Mouse (Mus musculus): ENCODE measurements around the gene Ache. TPM values are rescaled to one million over a fixed set of nuclear protein-coding genes. Genes with fewer than 3 reads are reported as not detected.

The Ache gene
- total RNA-seq (2014; rRNA removed) (0.28 and 0.34 TPM in 2 replicates), polyA plus RNA-seq (2012; rRNA removed) (0.36 and 0.55 TPM in 2 replicates)

DNA sequence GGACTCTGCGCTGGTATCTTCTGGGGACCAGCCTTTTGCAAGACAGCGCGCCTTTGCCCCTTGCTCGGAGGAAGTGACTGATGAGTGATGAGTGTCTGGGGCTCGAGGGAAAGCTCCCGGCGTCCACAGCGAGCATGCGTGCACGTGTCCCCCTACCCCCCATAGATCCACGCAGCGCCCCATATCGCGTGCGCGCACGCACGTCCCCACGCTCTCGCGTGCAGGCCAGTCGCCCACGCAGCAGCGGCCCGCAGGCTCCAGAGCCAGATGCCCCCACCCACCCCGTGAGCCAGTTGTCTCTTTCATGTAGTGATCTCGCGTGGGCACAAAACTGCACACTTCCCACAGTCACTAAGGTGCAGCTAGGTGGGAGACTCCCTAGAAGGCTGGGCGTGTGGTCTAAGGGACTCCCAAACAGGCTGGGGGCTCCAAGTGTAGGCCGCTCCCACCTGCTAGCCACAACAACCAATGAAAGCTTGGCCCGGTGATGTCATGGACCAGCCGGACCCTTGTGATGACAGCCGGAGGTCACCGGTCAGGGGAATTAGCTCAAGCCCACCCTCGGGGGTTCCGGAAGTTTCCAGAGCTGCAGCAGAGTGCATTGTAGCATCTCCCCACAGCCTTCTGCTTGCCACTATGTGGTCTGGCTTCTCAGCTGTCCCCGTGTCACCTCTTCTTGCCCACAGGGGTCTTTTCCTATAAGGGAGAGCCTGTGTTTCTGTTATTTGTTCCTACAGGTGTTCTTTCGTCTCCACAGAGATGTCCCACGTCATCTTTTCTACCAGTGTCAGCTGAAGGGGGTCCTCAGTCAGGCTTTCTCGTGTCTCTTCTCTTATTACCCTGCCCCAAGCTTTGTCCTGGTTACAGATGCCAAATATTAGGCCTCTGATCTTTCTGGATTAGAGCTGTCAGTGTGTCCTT lies at the start of gene Ache:
Gene Ache, plus strand, starts transcription at position 488 of the 921 bp plus-strand sequence.
- Histone ChIP-seq H3K79me2 (ENCODE audit: control insufficient read depth, insufficient read depth, low read length) (no peaks in the 10 kb centered on the region), H3K9ac (ENCODE audit: low read depth, low read length) (peak within 1 kb of the TSS; percentile 18; the same call in 1 of the 2 replicates), H3K4me1 (ENCODE audit: control insufficient read depth, insufficient read depth, low read length) (0 out of 2 replicates have a peak, but pooled peaks cover 3% of the 10 kb centered on the region), H3K27me3 (ENCODE audit: control insufficient read depth, insufficient read depth, low read length) (peaks cover 10% of the 10 kb centered on the region; the same call in 1 of the 2 replicates), H3K27ac (replicated peaks; ENCODE audit: insufficient read depth, low read depth, low read length) (no peak within 1 kb of the TSS), H3K4me3 (ENCODE audit: insufficient read depth, low read depth, low read length) (peak within 1 kb of the TSS; percentile 38; the same call in 1 of the 2 replicates), H3K36me3 (ENCODE audit: control insufficient read depth, insufficient read depth, low read length) (no peaks in the 10 kb centered on the region)
- DNase-seq (ENCODE audit: extremely low read depth, low read depth, low spot score) = no peak
- WGBS = 6% methylated on average over 40 of the region's 40 CpGs
- TF ChIP-seq CTCF (IDR thresholded peaks at IDR 0.05; ENCODE audit: low read depth, low read length) (no peak), POLR2A (IDR thresholded peaks at IDR 0.05; ENCODE audit: extremely low read depth, insufficient read depth, low read length) (no peak)

DNA sequence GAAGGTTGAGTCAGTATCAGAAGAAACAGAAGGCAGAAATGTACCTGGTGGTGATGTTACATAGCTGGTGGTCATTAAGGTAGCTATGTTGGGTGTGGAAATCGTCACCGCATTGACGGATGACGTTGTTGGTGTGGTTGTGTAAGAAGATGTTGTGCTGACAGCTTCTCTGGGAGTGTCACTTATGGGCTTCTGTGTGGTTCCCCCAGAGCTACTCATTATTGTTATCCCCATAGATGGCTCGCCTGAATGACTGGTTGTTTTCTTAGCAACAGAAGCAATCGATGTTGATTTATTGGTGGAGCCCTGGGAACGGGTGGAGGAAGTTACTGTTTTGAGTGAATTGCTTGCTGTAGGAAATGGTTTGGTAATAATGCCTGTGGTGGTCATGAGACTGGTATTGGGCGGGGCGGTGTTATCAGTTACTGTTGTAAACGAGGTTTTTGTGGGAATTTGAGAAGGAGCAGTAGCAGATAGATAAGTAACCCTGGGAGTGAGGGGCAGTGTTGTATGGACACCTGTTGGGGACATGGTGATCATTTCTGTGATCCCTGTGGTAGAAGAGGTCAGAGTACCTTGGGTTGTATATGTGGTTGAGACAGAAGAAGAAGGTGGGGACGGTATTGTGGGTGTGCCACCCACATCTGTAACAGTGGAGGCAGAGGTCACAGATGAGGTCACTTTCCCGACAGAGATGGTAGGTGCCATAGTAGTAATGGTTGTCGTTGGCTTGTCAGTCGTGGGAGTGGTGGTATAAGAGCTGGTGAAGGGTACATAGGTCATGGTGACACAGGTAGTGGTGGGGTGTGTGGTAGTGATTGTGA lies 23.2 kb upstream of the Ache start:
- no peak for DNase-seq (ENCODE audit: extremely low read depth, low read depth, low spot score)
- Histone ChIP-seq H3K9ac (ENCODE audit: low read depth, low read length) (no peak overlapping the region), H3K4me1 (ENCODE audit: control insufficient read depth, insufficient read depth, low read length) (no peaks in the 10 kb centered on the region), H3K79me2 (ENCODE audit: control insufficient read depth, insufficient read depth, low read length) (no peaks in the 10 kb centered on the region), H3K27me3 (ENCODE audit: control insufficient read depth, insufficient read depth, low read length) (no peaks in the 10 kb centered on the region), H3K36me3 (ENCODE audit: control insufficient read depth, insufficient read depth, low read length) (no peaks in the 10 kb centered on the region), H3K4me3 (ENCODE audit: insufficient read depth, low read depth, low read length) (no peak overlapping the region), H3K27ac (replicated peaks; ENCODE audit: insufficient read depth, low read depth, low read length) (no peak overlapping the region)
- WGBS = 76% methylated on average over 14 of the region's 14 CpGs
- TF ChIP-seq POLR2A (IDR thresholded peaks at IDR 0.05; ENCODE audit: extremely low read depth, insufficient read depth, low read length) (no peak), CTCF (IDR thresholded peaks at IDR 0.05; ENCODE audit: low read depth, low read length) (no peak)

DNA sequence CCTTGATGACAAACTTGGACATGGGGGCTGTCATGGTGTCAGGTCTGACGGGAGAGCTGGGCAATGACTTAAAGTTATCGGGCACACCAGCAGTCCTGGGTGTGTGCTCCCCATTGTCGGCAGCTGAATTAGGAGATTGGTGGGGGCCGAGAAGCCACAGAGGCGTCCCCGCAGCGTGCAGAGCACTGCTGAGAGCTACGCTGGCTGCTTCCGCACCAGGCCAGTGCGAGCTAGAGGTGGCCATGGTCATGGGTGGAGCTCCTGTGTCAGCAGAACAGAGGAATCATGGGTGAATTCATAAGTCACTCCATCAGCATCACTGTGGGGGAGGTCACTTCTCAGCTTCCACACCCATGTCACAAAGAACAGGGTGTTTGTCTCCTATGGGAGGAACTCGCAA lies 22.5 kb upstream of the Ache start:
- Histone ChIP-seq H3K4me3 (ENCODE audit: insufficient read depth, low read depth, low read length) (no peak overlapping the region), H3K27ac (replicated peaks; ENCODE audit: insufficient read depth, low read depth, low read length) (no peak overlapping the region), H3K79me2 (ENCODE audit: control insufficient read depth, insufficient read depth, low read length) (no peaks in the 10 kb centered on the region), H3K9ac (ENCODE audit: low read depth, low read length) (no peak overlapping the region), H3K4me1 (ENCODE audit: control insufficient read depth, insufficient read depth, low read length) (no peaks in the 10 kb centered on the region), H3K27me3 (ENCODE audit: control insufficient read depth, insufficient read depth, low read length) (no peaks in the 10 kb centered on the region), H3K36me3 (ENCODE audit: control insufficient read depth, insufficient read depth, low read length) (no peaks in the 10 kb centered on the region)
- WGBS = 92% methylated on average over 11 of the region's 11 CpGs
- no peak for DNase-seq (ENCODE audit: extremely low read depth, low read depth, low spot score)
- TF ChIP-seq CTCF (IDR thresholded peaks at IDR 0.05; ENCODE audit: low read depth, low read length) (no peak), POLR2A (IDR thresholded peaks at IDR 0.05; ENCODE audit: extremely low read depth, insufficient read depth, low read length) (no peak)

DNA sequence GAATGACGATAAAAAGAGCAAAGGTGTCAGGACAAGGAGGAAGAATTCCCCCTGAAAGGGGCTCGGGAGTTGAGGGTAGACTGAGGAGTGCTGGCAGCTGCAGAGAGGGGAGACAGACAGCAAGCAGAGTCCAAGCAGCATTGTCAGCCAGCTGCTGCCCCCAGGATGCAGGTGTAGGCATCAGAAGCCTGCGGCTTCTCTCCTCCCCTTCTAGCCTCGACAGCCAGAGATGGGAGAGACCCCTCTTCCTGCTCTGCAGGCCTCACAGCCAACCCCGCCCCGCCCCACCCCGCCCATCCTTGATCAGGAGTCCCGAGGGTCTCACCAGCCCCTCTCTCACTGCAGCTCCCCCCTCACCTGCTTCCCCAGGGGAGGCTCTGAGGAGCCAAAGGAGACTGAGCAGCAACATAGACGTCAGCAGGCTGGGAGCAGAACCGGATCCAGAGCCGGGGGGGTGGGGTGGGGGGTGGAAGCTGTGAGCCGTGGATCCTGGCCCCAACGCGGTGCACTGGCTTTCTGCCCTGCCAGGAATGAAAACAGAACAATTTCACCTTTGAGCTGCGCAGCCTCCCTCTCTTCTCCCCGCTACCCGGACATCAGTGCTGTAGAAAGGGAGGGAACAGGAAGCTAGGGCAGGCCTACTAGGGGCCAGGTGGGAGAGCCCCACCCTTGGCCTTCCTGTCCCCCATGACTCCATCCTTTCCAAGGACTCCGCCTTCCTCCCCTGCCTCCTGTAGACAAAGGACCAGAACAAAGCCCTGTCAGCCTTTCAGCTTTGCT lies 19.0 kb upstream of the Ache start:
- no peak for DNase-seq (ENCODE audit: extremely low read depth, low read depth, low spot score)
- no peak overlapping the region for H3K9ac ChIP-seq (ENCODE audit: low read depth, low read length)
- no peak overlapping the region for H3K4me3 ChIP-seq (ENCODE audit: insufficient read depth, low read depth, low read length)
- H3K79me2 ChIP-seq (ENCODE audit: control insufficient read depth, insufficient read depth, low read length) = no peaks in the 10 kb centered on the region
- H3K36me3 ChIP-seq (ENCODE audit: control insufficient read depth, insufficient read depth, low read length) = no peaks in the 10 kb centered on the region
- H3K4me1 ChIP-seq (ENCODE audit: control insufficient read depth, insufficient read depth, low read length) = no peaks in the 10 kb centered on the region
- 30% methylated on average over 18 of the region's 18 CpGs for WGBS
- no peak overlapping the region for H3K27ac ChIP-seq (replicated peaks; ENCODE audit: insufficient read depth, low read depth, low read length)
- TF ChIP-seq CTCF (IDR thresholded peaks at IDR 0.05; ENCODE audit: low read depth, low read length) (no peak), POLR2A (IDR thresholded peaks at IDR 0.05; ENCODE audit: extremely low read depth, insufficient read depth, low read length) (no peak)
- no peaks in the 10 kb centered on the region for H3K27me3 ChIP-seq (ENCODE audit: control insufficient read depth, insufficient read depth, low read length)

All from liver, adult 2 months (tissue).